Mouse (Mus musculus) embryonic facial prominence, embryonic 14.5 days (tissue): ENCODE measurements around the gene Kalrn. TPM values are rescaled to one million over a fixed set of nuclear protein-coding genes. Genes with fewer than 3 reads are reported as not detected.

Source experiments
- ATAC-seq: fragments of 200-750 bp; cut with Nextera tagmentation; 2 replicates; pipeline ENCODE4 v1.8.0; 2017; ENCODE audit warnings: low read depth, moderate number of reproducible peaks, moderate TSS enrichment
- DNase-seq: peaks from one replicate; pipeline ENCODE4 v3.0.0-alpha.2; 2015; ENCODE audit warnings: low spot score
- H3K27ac ChIP-seq: fragments of 300-500 bp; sonication (generic); replicated peaks from 2 replicates; pipeline ENCODE4 v1.5.1; 2014; ENCODE audit warnings: low read depth, mild to moderate bottlenecking, low read length, moderate library complexity
- H3K27me3 ChIP-seq: fragments of 300-500 bp; sonication (generic); replicated peaks from 2 replicates; pipeline ENCODE4 v1.6.1; 2014; ENCODE audit warnings: low read length; ENCODE audit not compliant: control insufficient read depth, insufficient read depth
- H3K36me3 ChIP-seq: fragments of 300-500 bp; sonication (generic); 2 replicates; pipeline ENCODE4 v1.6.1; 2014; ENCODE audit warnings: low read length, mixed read lengths; ENCODE audit not compliant: control insufficient read depth, insufficient read depth
- H3K4me1 ChIP-seq: fragments of 300-500 bp; sonication (generic); 2 replicates; pipeline ENCODE4 v1.6.1; 2014; ENCODE audit warnings: antibody characterized with exemption, low read length; ENCODE audit not compliant: control insufficient read depth, insufficient read depth
- H3K4me2 ChIP-seq: fragments of 300-500 bp; sonication (generic); 2 replicates; pipeline ENCODE4 v1.6.1; 2014; ENCODE audit warnings: low read depth, mild to moderate bottlenecking, low read length, moderate library complexity, mixed read lengths
- H3K4me3 ChIP-seq: fragments of 300-500 bp; sonication (generic); 2 replicates; pipeline ENCODE4 v1.5.1; 2014; ENCODE audit warnings: low read depth, mild to moderate bottlenecking, low read length
- H3K9ac ChIP-seq: fragments of 300-500 bp; sonication (generic); 2 replicates; pipeline ENCODE4 v1.6.1; 2014; ENCODE audit warnings: low read depth, mild to moderate bottlenecking, low read length, moderate library complexity, mixed read lengths
- H3K9me3 ChIP-seq: fragments of 300-500 bp; sonication (generic); 2 replicates; pipeline ENCODE4 v1.6.1; 2016; ENCODE audit warnings: low read length; ENCODE audit not compliant: control insufficient read depth
- WGBS: fragments of 180-500 bp; shearing (Covaris S2); extraction: QIAGEN DNeasy Blood & Tissue Kit; methylation state at CpG from one replicate; pipeline ENCODE4 v1.1.7; 2014; 5-methylcytosine and 5-hydroxymethylcytosine counted together
- polyA plus RNA-seq: library from polyadenylated mRNA; unstranded; fragments of >200 nt; fragmentation: Nextera tagmentation; extraction: Ambion mirVana; gene quantifications from 2 replicates; pipeline ENCODE4 v1.2.1, GENCODE M21; 2014

Gene Kalrn
- polyA plus RNA-seq, 1 experiment from 2014 or later, result 12.2 TPM

GRCm38 (mm10) chr16:34262731-34263460 is 310.4 kb downstream of the Kalrn start:
- DNase-seq, result peak; percentile 83
- H3K27me3 ChIP-seq, result no peaks in the 10 kb centered on the region
- ATAC-seq, result peak; percentile 53; the same call in 1 of the 2 replicates
- WGBS, result 61% methylated on average over 22 of the region's 22 CpGs
- peaks cover 12% of the 10 kb centered on the region; the same call in 1 of the 2 replicates for H3K4me1 ChIP-seq
- H3K9ac ChIP-seq, result no peak overlapping the region
- no peak overlapping the region for H3K27ac ChIP-seq
- H3K36me3 ChIP-seq, result no peaks in the 10 kb centered on the region
- H3K4me3 ChIP-seq, result no peak overlapping the region
- no peaks in the 10 kb centered on the region for H3K9me3 ChIP-seq
- H3K4me2 ChIP-seq, result peak overlapping the region; percentile 26

GRCm38 (mm10) chr16:34260971-34261924 is 312.1 kb downstream of the Kalrn start:
- H3K9ac ChIP-seq, result no peak overlapping the region
- no peak overlapping the region for H3K4me3 ChIP-seq
- DNase-seq (no peak), ATAC-seq (peak; percentile 30; the same call in 1 of the 2 replicates)
- no peaks in the 10 kb centered on the region for H3K36me3 ChIP-seq
- no peak overlapping the region for H3K4me2 ChIP-seq
- no peak overlapping the region for H3K27ac ChIP-seq
- no peaks in the 10 kb centered on the region for H3K27me3 ChIP-seq
- H3K4me1 ChIP-seq, result peaks cover 12% of the 10 kb centered on the region; the same call in 1 of the 2 replicates
- 34% methylated on average over 10 of the region's 10 CpGs for WGBS
- no peaks in the 10 kb centered on the region for H3K9me3 ChIP-seq

GRCm38 (mm10) chr16:34254646-34255022 is 318.7 kb downstream of the Kalrn start:
- H3K4me1 ChIP-seq, result no peaks in the 10 kb centered on the region
- H3K4me2 ChIP-seq, result no peak overlapping the region
- ATAC-seq, result peak; percentile 41; the same call in 1 of the 2 replicates

GRCm38 (mm10) chr16:34254002-34254645 is 319.2 kb downstream of the Kalrn start:
- Histone ChIP-seq H3K9me3 (no peaks in the 10 kb centered on the region), H3K27ac (no peak overlapping the region), H3K9ac (no peak overlapping the region), H3K36me3 (peaks cover 8% of the 10 kb centered on the region; the same call in 1 of the 2 replicates), H3K27me3 (no peaks in the 10 kb centered on the region), H3K4me3 (no peak overlapping the region), H3K4me1 (no peaks in the 10 kb centered on the region), H3K4me2 (no peak overlapping the region)
- DNase-seq (no peak), ATAC-seq (no peak; the same call in 1 of the 2 replicates)
- WGBS, result 65% methylated on average over 4 of the region's 4 CpGs

More at GRCm38 (mm10) chr16:34254646-34255022, 318.7 kb downstream of the Kalrn start:
- H3K27ac ChIP-seq, result no peak overlapping the region
- peak; percentile 27 for DNase-seq
- H3K4me3 ChIP-seq, result no peak overlapping the region
- 52% methylated on average over 2 of the region's 2 CpGs for WGBS
- no peak overlapping the region for H3K9ac ChIP-seq
- 0 out of 2 replicates have a peak, but pooled peaks cover 7% of the 10 kb centered on the region for H3K36me3 ChIP-seq
- H3K27me3 ChIP-seq, result no peaks in the 10 kb centered on the region
- H3K9me3 ChIP-seq, result no peaks in the 10 kb centered on the region

- DNase-seq, result no peak
- no peak for ATAC-seq
- 91% methylated on average over 3 of the region's 3 CpGs for WGBS
- H3K4me3 ChIP-seq, result no peak overlapping the region
- no peaks in the 10 kb centered on the region for H3K4me1 ChIP-seq
- H3K27ac ChIP-seq, result no peak overlapping the region
- H3K4me2 ChIP-seq, result no peak overlapping the region
- no peak overlapping the region for H3K9ac ChIP-seq
- H3K36me3 ChIP-seq, result peaks cover 11% of the 10 kb centered on the region; the same call in 1 of the 2 replicates
- no peaks in the 10 kb centered on the region for H3K9me3 ChIP-seq
- no peaks in the 10 kb centered on the region for H3K27me3 ChIP-seq
Observed at GRCm38 (mm10) chr16:34252670-34253069, 320.7 kb downstream of the Kalrn start.

GRCm38 (mm10) chr16:34248256-34248655 is 325.1 kb downstream of the Kalrn start:
- no peaks in the 10 kb centered on the region for H3K9me3 ChIP-seq
- WGBS, result 54% methylated on average over 4 of the region's 4 CpGs
- DNase-seq (peak; percentile 37), ATAC-seq (peak; percentile 44; the same call in 1 of the 2 replicates)
- H3K4me2 ChIP-seq, result no peak overlapping the region
- H3K9ac ChIP-seq, result no peak overlapping the region
- H3K4me1 ChIP-seq, result no peaks in the 10 kb centered on the region
- no peak overlapping the region; the same call in 1 of the 2 replicates for H3K27ac ChIP-seq
- peaks cover 4% of the 10 kb centered on the region; the same call in 1 of the 2 replicates for H3K36me3 ChIP-seq
- H3K27me3 ChIP-seq, result no peaks in the 10 kb centered on the region
- no peak overlapping the region for H3K4me3 ChIP-seq

GRCm38 (mm10) chr16:34241936-34242729 is 331.2 kb downstream of the Kalrn start:
- WGBS, result 94% methylated on average over 16 of the region's 16 CpGs
- Histone ChIP-seq H3K36me3 (peaks cover 15% of the 10 kb centered on the region; the same call in 1 of the 2 replicates), H3K9ac (no peak overlapping the region), H3K4me2 (no peak overlapping the region), H3K4me1 (no peaks in the 10 kb centered on the region), H3K27ac (no peak overlapping the region), H3K9me3 (no peaks in the 10 kb centered on the region), H3K27me3 (no peaks in the 10 kb centered on the region), H3K4me3 (no peak overlapping the region)
- DNase-seq (no peak), ATAC-seq (no peak)
